Mouse (Mus musculus): Measurements from ENCODE around the gene Prpf4. TPM values are rescaled to one million over a fixed set of nuclear protein-coding genes. Genes with fewer than 3 reads are reported as not detected.

The Prpf4 gene
- polyA plus RNA-seq, 1 experiment = 0.17 TPM

DNA sequence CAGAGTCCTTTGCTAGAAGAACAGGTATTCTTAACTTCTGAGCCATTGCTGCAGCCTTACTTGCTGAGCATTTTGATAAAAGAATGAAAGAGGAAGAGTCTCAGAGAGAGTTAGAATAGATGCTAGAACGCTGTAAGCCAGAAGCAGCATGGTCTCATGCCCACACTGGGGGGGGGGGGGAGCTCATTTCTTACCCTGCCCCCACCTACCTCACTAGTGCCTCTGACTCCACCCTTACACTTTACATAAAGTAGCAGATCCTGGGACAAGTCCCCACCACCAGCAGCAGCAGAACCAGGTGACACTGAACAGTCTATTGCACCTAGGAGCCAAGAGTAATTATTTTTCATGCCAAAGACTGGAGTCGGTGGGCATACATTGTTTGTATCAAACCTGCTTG is 66.5 kb downstream of the Prpf4 start:
- Histone ChIP-seq H3K4me3 (replicated peaks) (no peak overlapping the region), H3K27me3 (ENCODE audit: control insufficient read depth) (peaks cover 31% of the 10 kb centered on the region), H3K36me3 (ENCODE audit: control insufficient read depth) (no peaks in the 10 kb centered on the region), H3K9me3 (ENCODE audit: control insufficient read depth, low read length) (peaks cover 5% of the 10 kb centered on the region; the same call in 1 of the 2 replicates), H3K4me1 (ENCODE audit: control insufficient read depth) (peaks cover 42% of the 10 kb centered on the region)
- no peak for TF ChIP-seq TAL1 (IDR thresholded peaks at IDR 0.05; ENCODE audit: low read length)
- no peak for TF ChIP-seq GATA1 (IDR thresholded peaks at IDR 0.05; ENCODE audit: low read length)

GRCm38 (mm10) chr4:62475793-62476192 is 67.2 kb downstream of the Prpf4 start:
- Histone ChIP-seq H3K36me3 (ENCODE audit: control insufficient read depth) (no peaks in the 10 kb centered on the region), H3K4me3 (replicated peaks) (no peak overlapping the region), H3K27me3 (ENCODE audit: control insufficient read depth) (peaks cover 37% of the 10 kb centered on the region), H3K4me1 (ENCODE audit: control insufficient read depth) (peaks cover 41% of the 10 kb centered on the region), H3K9me3 (ENCODE audit: control insufficient read depth, low read length) (peaks cover 6% of the 10 kb centered on the region; the same call in 1 of the 2 replicates)
- no peak for TF ChIP-seq TAL1 (IDR thresholded peaks at IDR 0.05; ENCODE audit: low read length)
- no peak for TF ChIP-seq GATA1 (IDR thresholded peaks at IDR 0.05; ENCODE audit: low read length)

Other genes starting within 250 kb of the Prpf4 start
- gene Zfp37, start 177.8 kb upstream of the Prpf4 start, polyA plus RNA-seq (2012) = not detected in 2 replicates
- not detected in 2 replicates for gene Slc31a2, start 146.2 kb upstream of the Prpf4 start, polyA plus RNA-seq (2012)
- 1.4 TPM in 2 replicates for gene Fkbp15, start 48.2 kb upstream of the Prpf4 start, polyA plus RNA-seq (2012)
- 0.09 and 0.15 TPM in 2 replicates for gene Slc31a1, start 48.1 kb upstream of the Prpf4 start, polyA plus RNA-seq (2012)
- gene Cdc26, start 155 bp upstream of the Prpf4 start, polyA plus RNA-seq (2012) = 1.4 and 2.1 TPM in 2 replicates
- not detected in 2 replicates for gene Rnf183, start 26.5 kb downstream of the Prpf4 start, polyA plus RNA-seq (2012)
- gene Wdr31, start 62.1 kb downstream of the Prpf4 start, polyA plus RNA-seq (2012) = not detected in 2 replicates
- gene Bspry, start 71.3 kb downstream of the Prpf4 start, polyA plus RNA-seq (2012) = 0.03 TPM in 1 of 2 replicates, not detected in the other
- gene Hdhd3, start 94.7 kb downstream of the Prpf4 start, polyA plus RNA-seq (2012) = 0.29 and 0.59 TPM in 2 replicates
- 666 and 744 TPM in 2 replicates for gene Alad, start 111.1 kb downstream of the Prpf4 start, polyA plus RNA-seq (2012)
- gene Pole3, start 116.3 kb downstream of the Prpf4 start, polyA plus RNA-seq (2012) = 8.0 and 9.7 TPM in 2 replicates
- not detected in 2 replicates for gene 4933430I17Rik, start 116.6 kb downstream of the Prpf4 start, polyA plus RNA-seq (2012)
- gene Rgs3, start 151.1 kb downstream of the Prpf4 start, polyA plus RNA-seq (2012) = 0.02 and 0.13 TPM in 2 replicates